Mouse (Mus musculus) liver, adult 2 months (tissue): ENCODE results near the gene Elf2.

Source experiments
- CTCF ChIP-seq: fragments of 200-500 bp; IDR thresholded peaks from 2 replicates; pipeline ENCODE4 v1.5.1; 2011; ENCODE audit warnings: low read depth, low read length, control low read depth
- POLR2A ChIP-seq: fragments of 200-500 bp; IDR thresholded peaks from 2 replicates; pipeline ENCODE4 v1.6.1; 2011; ENCODE audit warnings: low read length, control low read depth; ENCODE audit not compliant: insufficient read depth; ENCODE audit errors: extremely low read depth

- no peak for TF ChIP-seq POLR2A
- no peak for TF ChIP-seq CTCF
Observed at GRCm38 (mm10) chr3:51230146-51230835, 110.2 kb downstream of the Elf2 start.
